Mouse (Mus musculus): ENCODE data around the gene Gm5431.

DNA sequence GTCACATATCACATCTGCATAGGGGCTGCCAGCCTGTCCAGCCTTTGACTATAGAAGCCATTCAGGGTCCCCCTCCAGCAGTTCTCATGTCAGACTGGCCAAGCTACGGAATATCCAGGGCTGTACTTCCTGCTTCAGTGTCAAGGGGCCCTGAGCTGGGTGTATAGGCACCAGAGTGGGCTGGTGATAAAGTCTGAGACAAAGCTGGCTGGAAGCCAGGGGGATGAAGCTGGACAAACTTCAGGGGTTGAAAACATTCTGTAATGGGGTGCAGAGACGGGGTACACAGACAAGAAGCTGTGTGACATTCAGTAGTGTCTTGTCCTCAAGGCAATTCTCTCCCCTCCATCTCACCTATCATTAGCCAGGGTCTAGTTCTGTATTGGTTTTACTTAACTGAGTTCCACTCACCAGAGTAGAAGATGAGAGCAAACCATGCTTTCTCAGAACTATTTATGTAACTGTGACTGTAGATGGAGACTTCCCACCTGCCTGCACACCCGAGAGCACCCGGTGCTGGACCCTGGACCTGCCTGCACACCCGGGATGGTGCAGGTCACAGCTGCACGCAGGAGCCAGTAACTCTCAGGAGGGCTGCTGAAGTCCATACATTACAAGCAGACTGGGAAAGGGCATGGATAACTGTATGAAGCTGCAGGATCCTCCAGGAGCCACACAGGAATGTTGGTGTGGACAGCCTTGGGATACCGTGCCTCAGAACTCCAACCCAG, 32.5 kb downstream of the Gm5431 start:
- TF ChIP-seq CTCF (IDR thresholded peaks at IDR 0.05; ENCODE audit: low read depth): no peak
- TF ChIP-seq EP300 (IDR thresholded peaks at IDR 0.05; ENCODE audit: low read depth): no peak

Measured in liver, embryonic 14.5 days (tissue).